22 mouse cellular contexts compared by ENCODE assay signal in the genomic region with DNA sequence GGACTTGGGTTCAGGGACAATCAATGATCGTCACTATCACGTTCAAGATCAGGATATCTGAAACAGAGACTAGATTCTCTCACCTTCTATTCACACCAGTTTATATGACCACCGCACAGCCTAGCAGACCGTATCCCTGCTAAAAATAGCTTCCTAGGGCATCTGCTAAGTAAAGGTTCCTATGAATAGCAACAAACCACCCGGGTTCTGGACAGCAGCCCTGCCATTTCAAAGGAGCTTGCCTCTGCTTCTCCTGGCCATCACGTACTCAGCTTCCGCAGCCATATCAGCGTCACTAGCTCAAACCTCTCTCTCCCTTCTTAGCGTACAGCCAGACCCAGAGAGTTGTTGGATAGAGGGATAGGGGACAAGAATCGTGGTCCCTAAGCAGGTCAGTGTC. TPM values are rescaled to one million over a fixed set of nuclear protein-coding genes. Genes with fewer than 3 reads are reported as not detected.
DNase-seq lines count a peak whose midpoint lies in the region; ATAC-seq and TF ChIP-seq lines count a peak whose summit lies in the region.
"Had no signal": no experiment of that assay in that cellular context is flagged by ENCODE, and none has a peak within 500 bp of the region (broad histone marks: within the 10 kb centered on the region; RNA-seq: fewer than 3 reads in every experiment).

No protein-coding gene starts in this region.

- no peak overlapping the region for H3K4me3 ChIP-seq in heart, embryonic 11.5 days (ENCODE audit: low read depth, low read length)
- H3K4me3 ChIP-seq in small intestine, adult 2 months (ENCODE audit: low read depth, low read length): no peak overlapping the region
- no peak overlapping the region for H3K4me3 ChIP-seq in forebrain, postnatal 0 days (ENCODE audit: low read depth, low read length)
- H3K4me3 ChIP-seq in forebrain, embryonic 11.5 days (ENCODE audit: low read depth, low read length): no peak overlapping the region
- H3K4me3 ChIP-seq: lung, embryonic 15.5 days had no signal

- no peaks in the 10 kb centered on the region for H3K36me3 ChIP-seq in heart, embryonic 11.5 days (ENCODE audit: control insufficient read depth, insufficient read depth, low read length)
- H3K36me3 ChIP-seq in small intestine, adult 2 months (ENCODE audit: control insufficient read depth, insufficient read depth, low read length): no peaks in the 10 kb centered on the region
- no peaks in the 10 kb centered on the region for H3K36me3 ChIP-seq in forebrain, postnatal 0 days (ENCODE audit: insufficient read depth)
- H3K36me3 ChIP-seq in forebrain, embryonic 11.5 days (ENCODE audit: control insufficient read depth, insufficient read depth, low read length): no peaks in the 10 kb centered on the region
- H3K36me3 ChIP-seq: G1E; lung, embryonic 15.5 days had no signal

- no peaks in the 10 kb centered on the region for H3K9me3 ChIP-seq in heart, embryonic 11.5 days (replicated peaks; ENCODE audit: control insufficient read depth, low read length)
- no peaks in the 10 kb centered on the region for H3K9me3 ChIP-seq in forebrain, postnatal 0 days (ENCODE audit: low read length)
- no peaks in the 10 kb centered on the region for H3K9me3 ChIP-seq in forebrain, embryonic 11.5 days (ENCODE audit: control insufficient read depth, low read length)
- H3K9me3 ChIP-seq: G1E; lung, embryonic 15.5 days had no signal

- no peak for TF ChIP-seq CTCF in small intestine, adult 2 months (IDR thresholded peaks at IDR 0.05; ENCODE audit: extremely low read depth, insufficient read length, insufficient replicate concordance, low read depth, low read length)
- no peak for TF ChIP-seq CTCF in forebrain, postnatal 0 days (IDR thresholded peaks at IDR 0.05; ENCODE audit: low read depth)

- DNase-seq in gastrocnemius, postnatal 36 days: peak; percentile 34 to 43
- peak; percentile 8 for DNase-seq in heart, postnatal 25 days (ENCODE audit: low spot score)
- DNase-seq in forebrain, postnatal 0 days: no peak
- no peak for DNase-seq in lung, adult 18-20 months
- no peak for DNase-seq in forebrain, embryonic 11.5 days (ENCODE audit: low spot score)
- DNase-seq: adrenal gland, adult 2 months; cerebellum, adult 9-10 months; liver; right cerebral cortex, postnatal 14 days had no signal

- H3K4me2 ChIP-seq in heart, embryonic 11.5 days: peak overlapping the region; percentile 9; the same call in 1 of the 2 replicates
- H3K4me2 ChIP-seq in forebrain, postnatal 0 days (ENCODE audit: low read depth): no peak overlapping the region
- no peak overlapping the region for H3K4me2 ChIP-seq in forebrain, embryonic 11.5 days (ENCODE audit: low read depth, low read length, severe bottlenecking)
- H3K4me2 ChIP-seq: lung, embryonic 15.5 days had no signal

- H3K9ac ChIP-seq in heart, embryonic 11.5 days (ENCODE audit: low read depth, low read length): no peak overlapping the region
- no peak overlapping the region for H3K9ac ChIP-seq in forebrain, postnatal 0 days
- H3K9ac ChIP-seq in forebrain, embryonic 11.5 days (ENCODE audit: low read length): no peak overlapping the region
- H3K9ac ChIP-seq: lung, embryonic 15.5 days had no signal

- no peak for TF ChIP-seq POLR2A in small intestine, adult 2 months (IDR thresholded peaks at IDR 0.05; ENCODE audit: low read depth, low read length)

- intact Hi-C loops in gastrocnemius, postnatal 36 days (cut with DNase I): loop anchor here (5.0 kb wide), 1 partner anchor 70 kb away; a partner anchor contains a TSS
- intact Hi-C loops in heart, postnatal 25 days (cut with DNase I): no loop called here

- ATAC-seq in heart, embryonic 11.5 days (replicated peaks; ENCODE audit: insufficient number of reproducible peaks, low FRiP score, low TSS enrichment): no peak
- no peak for ATAC-seq in forebrain, postnatal 0 days
- ATAC-seq in forebrain, embryonic 11.5 days (replicated peaks; ENCODE audit: low FRiP score): no peak
- ATAC-seq: forebrain, embryonic 16.5 days; inflammation-experienced regulatory T-cells, adult 6 months; midbrain, embryonic 16.5 days had no signal

- WGBS in heart, embryonic 11.5 days (ENCODE audit: insufficient replicate concordance): 48% methylated on average over 10 of the region's 10 CpGs
- 49% methylated on average over 10 of the region's 10 CpGs for WGBS in small intestine, adult 2 months
- 84% methylated on average over 10 of the region's 10 CpGs for WGBS in forebrain, postnatal 0 days
- WGBS in forebrain, embryonic 11.5 days: 90% methylated on average over 10 of the region's 10 CpGs

- no peaks in the 10 kb centered on the region for H3K27me3 ChIP-seq in heart, embryonic 11.5 days (ENCODE audit: control insufficient read depth, insufficient read depth, low read length)
- no peaks in the 10 kb centered on the region for H3K27me3 ChIP-seq in small intestine, adult 2 months (ENCODE audit: control insufficient read depth, insufficient read depth, low read length)
- H3K27me3 ChIP-seq in forebrain, postnatal 0 days (ENCODE audit: insufficient read depth, low read length): no peaks in the 10 kb centered on the region
- no peaks in the 10 kb centered on the region for H3K27me3 ChIP-seq in forebrain, embryonic 11.5 days (ENCODE audit: control insufficient read depth, insufficient read depth, low read length)
- H3K27me3 ChIP-seq: lung, embryonic 15.5 days had no signal

- H3K4me1 ChIP-seq in heart, embryonic 11.5 days (ENCODE audit: control insufficient read depth, insufficient read depth, low read length): peaks cover 27% of the 10 kb centered on the region
- peaks cover 9% of the 10 kb centered on the region; the same call in 1 of the 2 replicates for H3K4me1 ChIP-seq in small intestine, adult 2 months (ENCODE audit: control insufficient read depth, insufficient read depth, insufficient read length, low read length)
- H3K4me1 ChIP-seq in forebrain, postnatal 0 days (ENCODE audit: insufficient read depth): no peaks in the 10 kb centered on the region
- no peaks in the 10 kb centered on the region for H3K4me1 ChIP-seq in forebrain, embryonic 11.5 days (replicated peaks; ENCODE audit: control insufficient read depth, insufficient read depth, low read length)
- H3K4me1 ChIP-seq: lung, embryonic 15.5 days had no signal

- peak overlapping the region; percentile 86 for H3K27ac ChIP-seq in heart, embryonic 11.5 days (ENCODE audit: low read depth, low read length)
- H3K27ac ChIP-seq in small intestine, adult 2 months (ENCODE audit: insufficient read depth, low read depth, low read length): peak overlapping the region; percentile 80
- H3K27ac ChIP-seq in forebrain, postnatal 0 days (ENCODE audit: low read depth, low read length): no peak overlapping the region
- H3K27ac ChIP-seq in forebrain, embryonic 11.5 days (ENCODE audit: low read depth, low read length): no peak overlapping the region
- H3K27ac ChIP-seq: kidney, postnatal 0 days; lung, embryonic 15.5 days had no signal

RNA-seq across cellular contexts. Expression of a gene that starts 0.7 kb away (rescaled TPM):
- total RNA-seq in gastrocnemius, postnatal 36 days (2021): 1,000 to 10,000 TPM; 1,250 to 1,613 TPM
- 9.4 and 9.9 TPM in 2 replicates for polyA plus RNA-seq in heart, embryonic 11.5 days (2014; fragmentation: Nextera tagmentation; extraction: Ambion mirVana)
- 1,000 to 10,000 TPM; 2,662 to 2,666 TPM for total RNA-seq in heart, postnatal 25 days (2021)
- polyA plus RNA-seq in small intestine, adult 2 months (2012; rRNA removed): not detected in 2 replicates
- 0.14 TPM in 1 of 2 replicates, not detected in the other for total RNA-seq in forebrain, postnatal 0 days (2014; rRNA removed)
- not detected in 2 replicates for polyA plus RNA-seq in forebrain, postnatal 0 days (2015; fragmentation: Nextera tagmentation; extraction: Ambion mirVana)
- polyA plus RNA-seq in forebrain, embryonic 11.5 days (2014; fragmentation: Nextera tagmentation; extraction: Ambion mirVana): not detected in 2 replicates
- total RNA-seq: adrenal gland, adult 2 months; G1E; left cerebral cortex, postnatal 14 days; megakaryocyte, adult 5-6 weeks had no signal
- polyA plus RNA-seq: adrenal gland, adult 2 months; forebrain, embryonic 16.5 days; G1E; hindbrain, embryonic 11.5 days; inflammation-experienced regulatory T-cells, adult 6 months; midbrain, embryonic 16.5 days; neural tube, embryonic 11.5 days; urinary bladder, adult 2 months had no signal

Comparison
In these comparisons a context has a peak if more than half of its experiments do, and no peak if none do; other contexts are left out.
1. DNase-seq: peak in gastrocnemius, postnatal 36 days (2 of 2) and heart, postnatal 25 days (single experiment); none in forebrain, postnatal 0 days (single experiment), lung, adult 18-20 months (0 of 2) and forebrain, embryonic 11.5 days (single experiment).
2. H3K27ac ChIP-seq: peak in heart, embryonic 11.5 days (single experiment) and small intestine, adult 2 months (single experiment); none in forebrain, postnatal 0 days (single experiment) and forebrain, embryonic 11.5 days (single experiment).
3. RNA of a gene that starts 0.7 kb away (polyA plus RNA-seq): 9.4 to 9.9 TPM in heart, embryonic 11.5 days; not detected in small intestine, adult 2 months, not detected in forebrain, postnatal 0 days and not detected in forebrain, embryonic 11.5 days; every median in the first group is over 10 times any median in the second.